Mouse (Mus musculus) hindbrain, embryonic 16.5 days (tissue): Measurements from ENCODE around the gene Sema3e. TPM values are rescaled to one million over a fixed set of nuclear protein-coding genes. Genes with fewer than 3 reads are reported as not detected.

Source experiments
- ATAC-seq: fragments of 200-750 bp; cut with Nextera tagmentation; 2 replicates; pipeline ENCODE4 v1.8.0; 2017; ENCODE audit warnings: moderate TSS enrichment, moderate library complexity
- H3K27ac ChIP-seq: fragments of 300-500 bp; sonication (generic); 2 replicates; pipeline ENCODE4 v1.5.1; 2014; ENCODE audit warnings: low read depth, mild to moderate bottlenecking, control low read depth, low read length, moderate library complexity
- H3K27me3 ChIP-seq: fragments of 300-500 bp; sonication (generic); replicated peaks from 2 replicates; pipeline ENCODE4 v1.6.1; 2014; ENCODE audit warnings: low read length; ENCODE audit not compliant: control insufficient read depth, insufficient read depth
- H3K36me3 ChIP-seq: fragments of 300-500 bp; sonication (generic); 2 replicates; pipeline ENCODE4 v1.6.1; 2014; ENCODE audit warnings: mild to moderate bottlenecking, low read length, moderate library complexity, mixed read lengths; ENCODE audit not compliant: control insufficient read depth, insufficient read depth
- H3K4me1 ChIP-seq: fragments of 300-500 bp; sonication (generic); 2 replicates; pipeline ENCODE4 v1.6.1; 2014; ENCODE audit warnings: low read depth, low read length; ENCODE audit not compliant: control insufficient read depth, insufficient read depth
- H3K4me2 ChIP-seq: fragments of 300-500 bp; sonication (generic); 2 replicates; pipeline ENCODE4 v1.6.1; 2014; ENCODE audit warnings: mild to moderate bottlenecking, low read length, control low read depth, moderate library complexity
- H3K4me3 ChIP-seq: fragments of 300-500 bp; sonication (generic); 2 replicates; pipeline ENCODE4 v1.5.1; 2014; ENCODE audit warnings: mild to moderate bottlenecking, low read length, control low read depth, moderate library complexity
- H3K9ac ChIP-seq: fragments of 300-500 bp; sonication (generic); 2 replicates; pipeline ENCODE4 v1.6.1; 2014; ENCODE audit warnings: low read depth, mild to moderate bottlenecking, control low read depth, low read length, moderate library complexity
- H3K9me3 ChIP-seq: fragments of 300-500 bp; sonication (generic); 2 replicates; pipeline ENCODE4 v1.6.1; 2014; ENCODE audit warnings: mild to moderate bottlenecking, low read length, moderate library complexity; ENCODE audit not compliant: control insufficient read depth
- WGBS: fragments of 180-500 bp; shearing (Covaris S2); extraction: QIAGEN DNeasy Blood & Tissue Kit; methylation state at CpG from one replicate; pipeline ENCODE4 v1.1.7; 2014; 5-methylcytosine and 5-hydroxymethylcytosine counted together
- polyA plus RNA-seq: library from polyadenylated mRNA; unstranded; fragments of >200 nt; fragmentation: Nextera tagmentation; extraction: Ambion mirVana; gene quantifications from 2 replicates; pipeline ENCODE4 v1.2.1, GENCODE M21; 2015

Gene Sema3e
- polyA plus RNA-seq, 1 experiment from 2014 or later, result 4.8 TPM

GRCm38 (mm10) chr5:14028341-14028740 lies 3.3 kb downstream of the Sema3e start:
- H3K27me3 ChIP-seq, result no peaks in the 10 kb centered on the region
- no peak overlapping the region for H3K9ac ChIP-seq
- H3K4me2 ChIP-seq, result no peak overlapping the region
- no peak for ATAC-seq
- H3K9me3 ChIP-seq, result no peaks in the 10 kb centered on the region
- 90% methylated on average over 7 of the region's 7 CpGs for WGBS
- no peaks in the 10 kb centered on the region for H3K36me3 ChIP-seq
- H3K4me3 ChIP-seq, result no peak overlapping the region
- peaks cover 6% of the 10 kb centered on the region for H3K4me1 ChIP-seq
- H3K27ac ChIP-seq, result no peak overlapping the region

DNA sequence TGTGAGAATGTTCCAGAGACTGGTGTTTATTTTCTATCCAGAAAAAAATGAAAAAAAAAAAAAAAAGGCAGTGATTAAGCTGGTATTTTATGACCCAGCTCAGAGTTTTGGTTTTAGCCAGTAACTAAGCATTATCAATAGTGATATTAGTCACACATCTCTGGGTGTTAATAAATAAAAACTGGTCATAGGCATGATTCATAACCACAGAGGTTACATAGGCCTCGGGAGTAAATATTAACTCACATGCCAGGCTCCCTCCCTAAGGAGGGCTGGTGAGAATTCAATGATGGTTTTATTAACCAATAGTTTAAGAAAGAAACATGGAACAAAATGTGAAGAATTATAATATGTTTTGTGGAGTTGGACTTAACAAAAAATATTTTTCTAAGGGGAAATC lies 5.7 kb downstream of the Sema3e start:
- no peak for ATAC-seq
- no peaks in the 10 kb centered on the region for H3K27me3 ChIP-seq
- peaks cover 3% of the 10 kb centered on the region for H3K4me1 ChIP-seq
- H3K9me3 ChIP-seq, result no peaks in the 10 kb centered on the region
- WGBS, result 88% methylated on average over 1 of the region's 1 CpGs
- H3K9ac ChIP-seq, result no peak overlapping the region
- H3K4me2 ChIP-seq, result no peak overlapping the region
- no peak overlapping the region for H3K27ac ChIP-seq
- no peak overlapping the region for H3K4me3 ChIP-seq
- no peaks in the 10 kb centered on the region for H3K36me3 ChIP-seq

DNA sequence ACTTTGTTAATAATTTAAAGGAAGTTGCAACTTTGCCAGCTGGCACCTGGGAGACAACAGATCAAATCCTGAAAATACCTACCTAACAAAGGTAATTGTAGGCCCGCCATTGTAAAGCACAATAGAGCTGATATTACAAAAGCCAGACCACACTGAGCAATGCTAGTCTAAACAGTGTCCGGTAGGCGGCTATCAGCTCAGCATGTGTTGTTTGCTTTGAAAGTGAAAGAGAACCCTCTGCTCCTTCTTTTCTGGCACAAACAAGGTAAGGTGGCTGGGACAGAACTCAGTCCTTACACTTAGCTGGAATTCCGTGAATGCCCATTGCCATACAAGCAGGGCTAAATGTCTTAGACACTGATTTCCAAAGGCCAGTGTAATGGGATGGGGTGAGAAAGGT lies 7.0 kb downstream of the Sema3e start:
- ATAC-seq, result no peak
- Histone ChIP-seq H3K9me3 (no peaks in the 10 kb centered on the region), H3K9ac (no peak overlapping the region), H3K27ac (no peak overlapping the region), H3K4me3 (no peak overlapping the region), H3K27me3 (no peaks in the 10 kb centered on the region), H3K4me2 (no peak overlapping the region), H3K4me1 (no peaks in the 10 kb centered on the region), H3K36me3 (no peaks in the 10 kb centered on the region)
- WGBS, result 28% methylated on average over 4 of the region's 4 CpGs

- 34% methylated on average over 3 of the region's 3 CpGs for WGBS
- no peaks in the 10 kb centered on the region for H3K4me1 ChIP-seq
- no peak for ATAC-seq
- no peak overlapping the region for H3K4me3 ChIP-seq
- no peaks in the 10 kb centered on the region for H3K9me3 ChIP-seq
- H3K4me2 ChIP-seq, result no peak overlapping the region
- no peak overlapping the region for H3K9ac ChIP-seq
- no peak overlapping the region for H3K27ac ChIP-seq
- H3K27me3 ChIP-seq, result no peaks in the 10 kb centered on the region
- H3K36me3 ChIP-seq, result no peaks in the 10 kb centered on the region
These were observed 8.2 kb downstream of the Sema3e start for GRCm38 (mm10) chr5:14033302-14033701.

DNA sequence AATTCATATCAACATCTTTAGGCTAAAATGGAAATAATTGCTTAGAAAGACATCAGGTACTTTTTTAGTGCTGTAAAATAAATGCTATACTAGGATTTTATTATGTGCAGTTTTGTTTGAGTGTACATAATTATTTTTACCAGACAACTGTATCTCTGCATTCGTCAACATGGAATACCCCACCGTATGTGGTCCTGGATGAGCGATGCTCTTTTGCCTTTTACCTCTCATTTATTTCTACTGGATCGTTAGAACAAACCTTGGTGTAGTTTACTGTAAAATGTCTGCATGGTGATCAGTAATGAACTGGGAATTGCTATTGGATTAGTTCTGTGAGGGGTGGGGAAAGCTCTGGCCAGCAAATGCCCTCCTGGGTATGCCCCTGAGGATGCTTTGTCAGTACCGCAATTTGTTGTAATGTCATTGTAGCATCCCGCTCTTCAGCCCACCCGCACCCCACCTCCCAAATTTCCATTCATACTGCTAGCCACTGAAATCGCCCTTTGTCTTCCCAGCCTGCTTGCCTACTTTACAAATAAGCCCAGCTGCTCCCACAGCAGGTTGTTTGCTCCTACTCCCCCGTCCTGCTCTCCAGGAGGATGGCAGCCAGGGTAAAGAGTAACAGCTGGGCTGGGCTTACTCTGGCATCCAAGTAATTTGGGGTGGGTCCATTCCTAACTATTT lies 13.9 kb downstream of the Sema3e start:
- H3K9ac ChIP-seq, result peak overlapping the region; percentile 24; the same call in 1 of the 2 replicates
- H3K4me3 ChIP-seq, result peak overlapping the region; percentile 16; the same call in 1 of the 2 replicates
- no peak overlapping the region for H3K27ac ChIP-seq
- 10% methylated on average over 9 of the region's 9 CpGs for WGBS
- H3K9me3 ChIP-seq, result no peaks in the 10 kb centered on the region
- no peaks in the 10 kb centered on the region for H3K36me3 ChIP-seq
- H3K27me3 ChIP-seq, result no peaks in the 10 kb centered on the region
- ATAC-seq, result peak; percentile 84
- H3K4me1 ChIP-seq, result peaks cover 2% of the 10 kb centered on the region
- H3K4me2 ChIP-seq, result peak overlapping the region; percentile 48

- no peak overlapping the region for H3K4me2 ChIP-seq
- H3K9me3 ChIP-seq, result no peaks in the 10 kb centered on the region
- 12% methylated on average over 4 of the region's 4 CpGs for WGBS
- no peaks in the 10 kb centered on the region for H3K36me3 ChIP-seq
- no peak overlapping the region for H3K9ac ChIP-seq
- peaks cover 2% of the 10 kb centered on the region for H3K4me1 ChIP-seq
- no peaks in the 10 kb centered on the region for H3K27me3 ChIP-seq
- H3K4me3 ChIP-seq, result no peak overlapping the region
- no peak overlapping the region for H3K27ac ChIP-seq
- no peak for ATAC-seq
These were observed 15.1 kb downstream of the Sema3e start for GRCm38 (mm10) chr5:14040208-14040607.

- no peak overlapping the region for H3K4me2 ChIP-seq
- H3K4me1 ChIP-seq, result peaks cover 2% of the 10 kb centered on the region
- no peaks in the 10 kb centered on the region for H3K9me3 ChIP-seq
- H3K27ac ChIP-seq, result no peak overlapping the region
- no peak for ATAC-seq
- 83% methylated on average over 5 of the region's 5 CpGs for WGBS
- no peaks in the 10 kb centered on the region for H3K27me3 ChIP-seq
- H3K36me3 ChIP-seq, result no peaks in the 10 kb centered on the region
- no peak overlapping the region for H3K4me3 ChIP-seq
- H3K9ac ChIP-seq, result no peak overlapping the region
These were observed 18.0 kb downstream of the Sema3e start for GRCm38 (mm10) chr5:14043116-14043515.

- no peak overlapping the region for H3K4me3 ChIP-seq
- H3K27ac ChIP-seq, result no peak overlapping the region
- H3K9ac ChIP-seq, result no peak overlapping the region
- no peak for ATAC-seq
- no peaks in the 10 kb centered on the region for H3K27me3 ChIP-seq
- H3K9me3 ChIP-seq, result no peaks in the 10 kb centered on the region
- no peaks in the 10 kb centered on the region for H3K36me3 ChIP-seq
- peaks cover 2% of the 10 kb centered on the region for H3K4me1 ChIP-seq
- H3K4me2 ChIP-seq, result no peak overlapping the region
- 80% methylated on average over 6 of the region's 6 CpGs for WGBS
These were observed 18.9 kb downstream of the Sema3e start for GRCm38 (mm10) chr5:14043983-14044382.

GRCm38 (mm10) chr5:14048660-14049059 lies 23.6 kb downstream of the Sema3e start:
- 50% methylated on average over 7 of the region's 7 CpGs for WGBS
- Histone ChIP-seq H3K27ac (no peak overlapping the region), H3K4me2 (no peak overlapping the region), H3K36me3 (no peaks in the 10 kb centered on the region), H3K9me3 (no peaks in the 10 kb centered on the region), H3K4me3 (no peak overlapping the region), H3K27me3 (no peaks in the 10 kb centered on the region), H3K4me1 (no peaks in the 10 kb centered on the region), H3K9ac (no peak overlapping the region)
- no peak for ATAC-seq
